Mouse (Mus musculus): Measurements from ENCODE around the gene Orai2. TPM values are rescaled to one million over a fixed set of nuclear protein-coding genes. Genes with fewer than 3 reads are reported as not detected.
A peak's percentile ranks its signal among the peaks of the same experiment; 100 is the strongest.

Gene Orai2
- polyA plus RNA-seq (2014; fragmentation: Nextera tagmentation; extraction: Ambion mirVana) = 6.2 and 7.1 TPM in 2 replicates

DNA sequence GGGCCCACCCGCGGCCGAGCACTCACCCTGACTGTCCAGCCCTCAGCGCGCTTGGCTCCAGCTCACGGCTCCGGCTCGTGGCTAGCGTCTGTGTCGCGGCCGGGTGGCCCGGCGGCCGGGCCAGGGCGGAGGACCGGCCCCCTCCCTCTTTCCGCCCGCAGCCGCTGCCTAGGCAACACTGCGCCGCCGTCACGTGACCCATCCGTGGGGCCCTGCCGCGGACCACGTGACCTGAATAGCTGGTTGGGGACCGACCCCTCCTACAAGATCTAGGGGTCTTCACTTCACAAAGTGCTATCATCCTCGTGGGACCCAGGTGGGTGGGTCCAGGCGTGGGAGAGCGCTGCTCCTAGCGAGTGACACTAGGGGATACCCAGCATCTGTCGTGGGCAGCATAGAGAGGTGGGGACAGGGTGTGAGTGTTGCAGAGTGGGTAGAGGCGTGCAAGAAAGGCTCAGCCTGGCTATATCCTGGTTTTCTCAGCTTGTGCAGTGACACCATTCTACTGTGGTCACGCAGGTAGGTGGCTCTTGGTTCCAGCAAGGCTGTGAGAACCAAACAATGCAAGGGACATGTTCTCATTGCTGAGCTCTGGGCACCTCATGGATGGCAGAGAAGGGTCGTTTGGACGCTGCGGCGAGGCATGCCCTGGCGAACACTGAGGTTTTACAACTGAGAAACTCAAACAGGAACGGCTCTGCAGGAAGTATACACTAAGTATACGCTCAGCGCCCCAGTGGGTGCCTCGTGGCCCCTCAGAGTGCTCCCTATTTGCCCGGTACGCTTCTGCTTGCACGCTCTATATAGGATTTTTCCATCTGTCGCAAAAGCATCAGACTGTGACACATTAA lies at the start of gene Orai2:
Gene Orai2, minus strand, starts transcription at position 202 of the 851 bp plus-strand sequence.
- ATAC-seq (replicated peaks; ENCODE audit: low FRiP score, low TSS enrichment, low read depth) (peak; percentile 84), DNase-seq (ENCODE audit: low spot score) (peak; percentile 83)
- WGBS = 4% methylated on average over 48 of the region's 49 CpGs
- Histone ChIP-seq H3K27me3 (replicated peaks; ENCODE audit: control insufficient read depth, insufficient read depth, low read length) (no peaks in the 10 kb centered on the region), H3K9me3 (ENCODE audit: control insufficient read depth, low read length) (no peaks in the 10 kb centered on the region; the same call in 1 of the 2 replicates), H3K27ac (ENCODE audit: low read depth) (peak within 1 kb of the TSS; percentile 10; the same call in 1 of the 2 replicates), H3K36me3 (ENCODE audit: control insufficient read depth, insufficient read depth, low read length) (no peaks in the 10 kb centered on the region), H3K9ac (ENCODE audit: low read length) (peak within 1 kb of the TSS; percentile 11), H3K4me3 (ENCODE audit: low read depth, low read length) (peak within 1 kb of the TSS; percentile 43), H3K4me1 (replicated peaks; ENCODE audit: control insufficient read depth, insufficient read depth, low read length) (peaks cover 10% of the 10 kb centered on the region), H3K4me2 (ENCODE audit: low read length) (peak within 1 kb of the TSS; percentile 74)

DNA sequence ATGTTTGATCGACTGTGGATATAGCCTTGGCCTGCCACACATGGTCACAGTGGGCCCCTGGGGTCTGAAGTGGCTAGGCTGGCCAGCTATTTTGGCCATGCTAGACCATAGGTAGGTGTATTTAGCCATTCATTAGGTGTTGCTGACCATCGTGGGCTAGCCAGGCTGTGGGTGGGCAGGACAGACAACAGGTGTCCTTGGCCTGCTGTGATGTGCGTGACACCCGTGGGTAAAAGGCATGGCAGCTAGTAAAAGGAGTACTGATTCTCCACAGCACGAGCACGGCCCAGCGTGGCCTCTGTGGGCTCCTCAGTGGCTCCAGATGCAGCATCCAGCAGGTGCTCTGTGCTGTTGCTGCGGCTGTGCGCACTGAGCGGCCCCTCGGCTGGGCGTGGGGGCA lies 48.1 kb upstream of the Orai2 start:
- no peaks in the 10 kb centered on the region for H3K36me3 ChIP-seq (ENCODE audit: control insufficient read depth, insufficient read depth, low read length)
- H3K4me3 ChIP-seq (ENCODE audit: low read depth, low read length) = no peak overlapping the region
- no peak overlapping the region for H3K27ac ChIP-seq (ENCODE audit: low read depth)
- H3K27me3 ChIP-seq (replicated peaks; ENCODE audit: control insufficient read depth, insufficient read depth, low read length) = no peaks in the 10 kb centered on the region
- H3K4me1 ChIP-seq (replicated peaks; ENCODE audit: control insufficient read depth, insufficient read depth, low read length) = no peaks in the 10 kb centered on the region
- WGBS = 80% methylated on average over 12 of the region's 12 CpGs
- DNase-seq (ENCODE audit: low spot score) (no peak), ATAC-seq (replicated peaks; ENCODE audit: low FRiP score, low TSS enrichment, low read depth) (no peak)
- H3K4me2 ChIP-seq (ENCODE audit: low read length) = no peak overlapping the region
- no peaks in the 10 kb centered on the region for H3K9me3 ChIP-seq (ENCODE audit: control insufficient read depth, low read length)
- no peak overlapping the region for H3K9ac ChIP-seq (ENCODE audit: low read length)

DNA sequence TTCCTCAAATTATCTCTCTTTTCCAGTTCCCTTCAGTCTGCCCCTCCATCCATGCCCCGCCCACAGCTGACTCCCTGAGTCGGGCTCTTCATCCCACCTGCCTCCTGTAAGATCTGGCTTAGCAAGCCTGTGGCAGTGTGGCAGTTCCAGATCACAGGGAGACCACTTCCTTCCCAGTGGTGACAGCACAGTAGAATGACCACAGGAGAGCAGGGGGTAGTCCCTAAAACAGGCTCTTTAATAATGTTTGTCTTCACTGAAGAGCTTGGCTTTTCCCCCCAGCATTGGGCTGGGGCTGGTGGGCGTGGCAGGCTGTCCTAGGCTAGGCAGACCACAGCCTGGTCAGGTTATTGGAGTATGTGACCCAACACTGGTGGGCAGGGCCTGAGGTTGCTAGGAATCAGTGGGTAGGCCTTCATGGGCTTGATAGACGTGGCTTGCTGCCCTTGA lies 47.4 kb upstream of the Orai2 start:
- DNase-seq (ENCODE audit: low spot score) = no peak
- no peaks in the 10 kb centered on the region for H3K9me3 ChIP-seq (ENCODE audit: control insufficient read depth, low read length)
- H3K4me1 ChIP-seq (replicated peaks; ENCODE audit: control insufficient read depth, insufficient read depth, low read length) = no peaks in the 10 kb centered on the region
- H3K9ac ChIP-seq (ENCODE audit: low read length) = no peak overlapping the region
- no peaks in the 10 kb centered on the region for H3K36me3 ChIP-seq (ENCODE audit: control insufficient read depth, insufficient read depth, low read length)
- H3K4me3 ChIP-seq (ENCODE audit: low read depth, low read length) = no peak overlapping the region
- no peak overlapping the region for H3K4me2 ChIP-seq (ENCODE audit: low read length)
- no peaks in the 10 kb centered on the region for H3K27me3 ChIP-seq (replicated peaks; ENCODE audit: control insufficient read depth, insufficient read depth, low read length)
- no peak for ATAC-seq (replicated peaks; ENCODE audit: low FRiP score, low TSS enrichment, low read depth)
- WGBS = 68% methylated on average over 4 of the region's 4 CpGs
- no peak overlapping the region for H3K27ac ChIP-seq (ENCODE audit: low read depth)

DNA sequence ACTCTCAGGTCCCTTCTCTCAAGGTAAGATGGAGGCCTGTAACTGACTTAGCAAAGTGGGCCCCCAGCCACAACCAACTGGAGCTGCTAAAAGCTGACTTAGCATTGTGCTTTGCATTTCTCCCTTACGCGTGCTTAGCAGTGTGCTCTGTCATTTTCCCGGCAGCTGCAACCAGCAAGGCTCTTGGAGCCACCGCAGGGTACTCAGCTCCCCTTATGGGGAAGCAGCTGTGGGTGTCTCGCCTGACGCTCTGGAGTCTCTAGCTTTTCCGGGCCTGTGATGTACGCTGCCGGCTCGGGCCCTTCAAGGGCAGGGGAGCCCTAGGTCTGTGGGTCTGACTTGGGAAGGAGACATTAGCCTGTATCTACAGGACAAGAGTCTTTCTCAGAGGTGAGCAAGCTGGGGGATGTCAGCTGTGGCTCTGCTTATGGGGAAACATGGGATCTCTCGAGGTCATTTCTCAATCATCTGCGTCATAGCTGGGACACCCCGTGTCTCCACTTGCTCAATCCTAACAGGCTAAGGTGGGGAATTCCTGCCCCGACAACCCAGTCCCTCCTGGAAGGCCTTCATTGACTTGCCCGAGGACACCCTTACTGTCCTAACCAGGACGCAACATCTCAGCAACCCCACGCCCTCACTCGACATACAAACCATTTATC lies 46.6 kb upstream of the Orai2 start:
- DNase-seq (ENCODE audit: low spot score) (no peak), ATAC-seq (replicated peaks; ENCODE audit: low FRiP score, low TSS enrichment, low read depth) (no peak)
- no peak overlapping the region for H3K4me3 ChIP-seq (ENCODE audit: low read depth, low read length)
- H3K9ac ChIP-seq (ENCODE audit: low read length) = no peak overlapping the region
- H3K27me3 ChIP-seq (replicated peaks; ENCODE audit: control insufficient read depth, insufficient read depth, low read length) = no peaks in the 10 kb centered on the region
- H3K36me3 ChIP-seq (ENCODE audit: control insufficient read depth, insufficient read depth, low read length) = no peaks in the 10 kb centered on the region
- no peaks in the 10 kb centered on the region for H3K4me1 ChIP-seq (replicated peaks; ENCODE audit: control insufficient read depth, insufficient read depth, low read length)
- WGBS = 77% methylated on average over 18 of the region's 18 CpGs
- H3K27ac ChIP-seq (ENCODE audit: low read depth) = no peak overlapping the region
- H3K4me2 ChIP-seq (ENCODE audit: low read length) = no peak overlapping the region
- H3K9me3 ChIP-seq (ENCODE audit: control insufficient read depth, low read length) = no peaks in the 10 kb centered on the region

GRCm38 (mm10) chr5:136215958-136216357 lies 45.4 kb upstream of the Orai2 start:
- H3K4me3 ChIP-seq (ENCODE audit: low read depth, low read length) = no peak overlapping the region
- DNase-seq (ENCODE audit: low spot score) = no peak
- WGBS = 75% methylated on average over 5 of the region's 5 CpGs

DNA sequence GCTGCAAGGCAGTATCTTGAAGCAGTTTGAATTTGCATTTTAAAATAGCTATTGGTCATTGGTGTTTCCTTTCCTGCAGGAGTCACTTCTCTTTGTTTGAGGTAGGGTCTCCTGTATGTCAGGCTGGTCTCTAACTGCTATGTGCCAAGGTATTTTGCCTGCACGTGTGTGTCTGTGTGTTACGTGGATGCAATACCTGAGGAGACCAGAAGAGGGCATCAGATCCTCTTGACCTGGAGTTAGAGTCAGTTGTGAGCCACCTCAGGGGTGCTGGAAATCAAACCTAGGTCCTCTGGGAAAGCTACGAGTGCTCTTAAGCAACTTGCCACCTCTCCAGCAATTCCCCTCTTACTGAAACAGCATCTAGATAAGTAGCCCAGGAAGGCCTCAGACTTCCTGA lies 44.7 kb upstream of the Orai2 start:
- ATAC-seq (replicated peaks; ENCODE audit: low FRiP score, low TSS enrichment, low read depth) = no peak
- WGBS = 87% methylated on average over 3 of the region's 3 CpGs

More at GRCm38 (mm10) chr5:136215958-136216357, 45.4 kb upstream of the Orai2 start:
- H3K9ac ChIP-seq (ENCODE audit: low read length) = no peak overlapping the region
- no peak overlapping the region for H3K4me2 ChIP-seq (ENCODE audit: low read length)
- no peak overlapping the region for H3K27ac ChIP-seq (ENCODE audit: low read depth)
- H3K36me3 ChIP-seq (ENCODE audit: control insufficient read depth, insufficient read depth, low read length) = no peaks in the 10 kb centered on the region
- no peak for ATAC-seq (replicated peaks; ENCODE audit: low FRiP score, low TSS enrichment, low read depth)
- no peaks in the 10 kb centered on the region for H3K9me3 ChIP-seq (ENCODE audit: control insufficient read depth, low read length)
- no peaks in the 10 kb centered on the region for H3K4me1 ChIP-seq (replicated peaks; ENCODE audit: control insufficient read depth, insufficient read depth, low read length)
- H3K27me3 ChIP-seq (replicated peaks; ENCODE audit: control insufficient read depth, insufficient read depth, low read length) = no peaks in the 10 kb centered on the region

GRCm38 (mm10) chr5:136213716-136214115 lies 43.2 kb upstream of the Orai2 start:
- no peak overlapping the region for H3K4me3 ChIP-seq (ENCODE audit: low read depth, low read length)
- H3K4me2 ChIP-seq (ENCODE audit: low read length) = no peak overlapping the region
- no peaks in the 10 kb centered on the region for H3K27me3 ChIP-seq (replicated peaks; ENCODE audit: control insufficient read depth, insufficient read depth, low read length)
- ATAC-seq (replicated peaks; ENCODE audit: low FRiP score, low TSS enrichment, low read depth) (no peak), DNase-seq (ENCODE audit: low spot score) (no peak)
- H3K36me3 ChIP-seq (ENCODE audit: control insufficient read depth, insufficient read depth, low read length) = no peaks in the 10 kb centered on the region
- no peak overlapping the region for H3K9ac ChIP-seq (ENCODE audit: low read length)
- no peak overlapping the region for H3K27ac ChIP-seq (ENCODE audit: low read depth)
- no peaks in the 10 kb centered on the region for H3K9me3 ChIP-seq (ENCODE audit: control insufficient read depth, low read length)
- no peaks in the 10 kb centered on the region for H3K4me1 ChIP-seq (replicated peaks; ENCODE audit: control insufficient read depth, insufficient read depth, low read length)
- 82% methylated on average over 5 of the region's 5 CpGs for WGBS

More for the DNA sequence above, 44.7 kb upstream of the Orai2 start:
- no peaks in the 10 kb centered on the region for H3K36me3 ChIP-seq (ENCODE audit: control insufficient read depth, insufficient read depth, low read length)
- H3K9me3 ChIP-seq (ENCODE audit: control insufficient read depth, low read length) = no peaks in the 10 kb centered on the region
- H3K27me3 ChIP-seq (replicated peaks; ENCODE audit: control insufficient read depth, insufficient read depth, low read length) = no peaks in the 10 kb centered on the region
- H3K9ac ChIP-seq (ENCODE audit: low read length) = no peak overlapping the region
- H3K4me3 ChIP-seq (ENCODE audit: low read depth, low read length) = no peak overlapping the region
- H3K4me2 ChIP-seq (ENCODE audit: low read length) = no peak overlapping the region
- no peaks in the 10 kb centered on the region for H3K4me1 ChIP-seq (replicated peaks; ENCODE audit: control insufficient read depth, insufficient read depth, low read length)
- no peak overlapping the region for H3K27ac ChIP-seq (ENCODE audit: low read depth)
- DNase-seq (ENCODE audit: low spot score) = no peak

- DNase-seq (ENCODE audit: low spot score) = no peak
Observed at GRCm38 (mm10) chr5:136212716-136213115, 42.2 kb upstream of the Orai2 start.

More at GRCm38 (mm10) chr5:136212716-136213115, 42.2 kb upstream of the Orai2 start:
- Histone ChIP-seq H3K36me3 (ENCODE audit: control insufficient read depth, insufficient read depth, low read length) (no peaks in the 10 kb centered on the region), H3K9me3 (ENCODE audit: control insufficient read depth, low read length) (no peaks in the 10 kb centered on the region), H3K27ac (ENCODE audit: low read depth) (no peak overlapping the region), H3K4me2 (ENCODE audit: low read length) (no peak overlapping the region), H3K9ac (ENCODE audit: low read length) (no peak overlapping the region), H3K27me3 (replicated peaks; ENCODE audit: control insufficient read depth, insufficient read depth, low read length) (no peaks in the 10 kb centered on the region), H3K4me3 (ENCODE audit: low read depth, low read length) (no peak overlapping the region), H3K4me1 (replicated peaks; ENCODE audit: control insufficient read depth, insufficient read depth, low read length) (no peaks in the 10 kb centered on the region)
- no peak for ATAC-seq (replicated peaks; ENCODE audit: low FRiP score, low TSS enrichment, low read depth)
- WGBS = 90% methylated on average over 11 of the region's 11 CpGs

All from intestine, embryonic 14.5 days (tissue).